Mouse (Mus musculus): Measurements from ENCODE around the gene Fanca.
A peak's percentile ranks its signal among the peaks of the same experiment; 100 is the strongest.

The Fanca gene

GRCm38 (mm10) chr8:123318467-123318911 lies at the start of gene Fanca:
TSS of gene Fanca (minus strand) at chr8:123318576.
- peak; percentile 91 for DNase-seq

GRCm38 (mm10) chr8:123361082-123361739 lies 42.8 kb upstream of the Fanca start:
- DNase-seq = peak; percentile 64

- DNase-seq = no peak
These were observed 34.8 kb upstream of the Fanca start for GRCm38 (mm10) chr8:123353216-123353615.

GRCm38 (mm10) chr8:123352786-123353185 lies 34.4 kb upstream of the Fanca start:
- no peak for DNase-seq

- no peak for DNase-seq
These were observed 33.7 kb upstream of the Fanca start for GRCm38 (mm10) chr8:123352118-123352517.

- DNase-seq = no peak
These were observed 30.7 kb upstream of the Fanca start for GRCm38 (mm10) chr8:123349073-123349472.

- no peak for DNase-seq
These were observed 30.0 kb upstream of the Fanca start for GRCm38 (mm10) chr8:123348237-123348843.

- no peak for DNase-seq
These were observed 28.9 kb upstream of the Fanca start for GRCm38 (mm10) chr8:123347293-123347692.

GRCm38 (mm10) chr8:123345856-123346255 lies 27.5 kb upstream of the Fanca start:
- DNase-seq = no peak

- DNase-seq = no peak
These were observed 26.8 kb upstream of the Fanca start for GRCm38 (mm10) chr8:123345135-123345534.

GRCm38 (mm10) chr8:123343422-123343821 lies 25.0 kb upstream of the Fanca start:
- no peak for DNase-seq

- DNase-seq = no peak
These were observed 24.5 kb upstream of the Fanca start for GRCm38 (mm10) chr8:123342911-123343310.

GRCm38 (mm10) chr8:123342253-123342652 lies 23.9 kb upstream of the Fanca start:
- no peak for DNase-seq

GRCm38 (mm10) chr8:123341040-123342015 lies 23.0 kb upstream of the Fanca start:
- no peak for DNase-seq

- no peak for DNase-seq
These were observed 21.7 kb upstream of the Fanca start for GRCm38 (mm10) chr8:123340071-123340470.

- no peak for DNase-seq
These were observed 19.1 kb upstream of the Fanca start for GRCm38 (mm10) chr8:123337475-123337874.

- no peak for DNase-seq
These were observed 16.1 kb upstream of the Fanca start for GRCm38 (mm10) chr8:123334467-123334866.

GRCm38 (mm10) chr8:123333864-123334263 lies 15.5 kb upstream of the Fanca start:
- no peak for DNase-seq

- DNase-seq = no peak
These were observed 14.8 kb upstream of the Fanca start for GRCm38 (mm10) chr8:123333091-123333587.

GRCm38 (mm10) chr8:123332262-123333090 lies 14.1 kb upstream of the Fanca start, which contains the start of gene Spire2:
TSS of gene Spire2 (plus strand) at chr8:123332713.
- DNase-seq = peak; percentile 83

GRCm38 (mm10) chr8:123331810-123332209 lies 13.4 kb upstream of the Fanca start:
- no peak for DNase-seq

GRCm38 (mm10) chr8:123331301-123331700 lies 12.9 kb upstream of the Fanca start:
- DNase-seq = no peak

Measured in cerebellum, adult 11-12 months (tissue).